Mouse (Mus musculus): Measurements from ENCODE around the gene Gsdma3. TPM values are rescaled to one million over a fixed set of nuclear protein-coding genes. Genes with fewer than 3 reads are reported as not detected.
A peak's percentile ranks its signal among the peaks of the same experiment; 100 is the strongest.

The Gsdma3 gene
- under 1 TPM; 0.31 to 0.38 TPM for total RNA-seq (2021)
- long read RNA-seq, experiment 1: 0 reads
- long read RNA-seq, experiment 2: 0 reads

DNA sequence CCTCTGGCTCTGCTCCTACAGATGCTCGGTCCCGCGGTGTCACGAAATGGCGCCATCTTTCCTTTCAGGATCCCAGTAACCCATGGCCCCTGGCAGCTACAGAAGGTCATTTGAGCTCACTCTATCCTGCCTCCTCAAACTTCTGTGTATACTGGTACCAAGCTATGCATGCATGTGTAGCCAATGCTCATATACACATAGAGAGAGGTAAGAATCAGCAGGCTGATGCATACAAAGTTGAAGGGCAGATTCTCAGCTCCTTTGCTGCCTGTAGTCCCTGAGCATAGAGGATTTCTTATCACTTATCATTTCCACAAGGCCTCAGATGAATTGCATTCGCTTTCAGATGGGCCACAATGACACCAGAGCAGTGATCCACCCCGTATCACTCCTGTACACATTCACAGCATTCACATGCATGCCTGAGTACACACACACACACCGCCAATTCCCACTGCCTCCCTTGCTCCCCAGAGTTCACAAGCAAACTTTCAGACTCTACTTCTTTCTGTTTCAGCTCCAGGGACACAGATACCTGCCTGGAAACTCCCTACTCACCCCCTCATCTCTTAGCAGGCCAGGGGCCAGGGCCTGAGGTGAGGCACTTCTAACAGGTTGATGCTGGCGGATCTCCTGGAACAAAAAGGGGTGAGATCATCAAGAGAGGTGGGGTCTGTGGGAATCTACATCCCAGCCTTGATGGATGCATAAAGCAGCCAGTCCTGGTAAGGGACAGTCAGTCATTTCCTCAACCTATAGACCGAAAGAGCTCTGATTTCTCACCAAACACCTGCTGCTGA, at the start of gene Gsdma3, which contains the start of gene Gm12355:
TSS of gene Gsdma3 (plus strand) at position 750 of the 800 bp plus-strand sequence.
TSS of gene Gm12355 (minus strand) at position 51 of the 800 bp plus-strand sequence.
- intact Hi-C loops (cut with DNase I): no loop called here
- DNase-seq (ENCODE audit: low spot score in 2 of 2): no peak

GRCm38 (mm10) chr11:98577776-98578175, 48.4 kb upstream of the Gsdma3 start:
- no peak for DNase-seq (ENCODE audit: low spot score in 2 of 2)
- intact Hi-C loops (cut with DNase I): no loop called here

DNA sequence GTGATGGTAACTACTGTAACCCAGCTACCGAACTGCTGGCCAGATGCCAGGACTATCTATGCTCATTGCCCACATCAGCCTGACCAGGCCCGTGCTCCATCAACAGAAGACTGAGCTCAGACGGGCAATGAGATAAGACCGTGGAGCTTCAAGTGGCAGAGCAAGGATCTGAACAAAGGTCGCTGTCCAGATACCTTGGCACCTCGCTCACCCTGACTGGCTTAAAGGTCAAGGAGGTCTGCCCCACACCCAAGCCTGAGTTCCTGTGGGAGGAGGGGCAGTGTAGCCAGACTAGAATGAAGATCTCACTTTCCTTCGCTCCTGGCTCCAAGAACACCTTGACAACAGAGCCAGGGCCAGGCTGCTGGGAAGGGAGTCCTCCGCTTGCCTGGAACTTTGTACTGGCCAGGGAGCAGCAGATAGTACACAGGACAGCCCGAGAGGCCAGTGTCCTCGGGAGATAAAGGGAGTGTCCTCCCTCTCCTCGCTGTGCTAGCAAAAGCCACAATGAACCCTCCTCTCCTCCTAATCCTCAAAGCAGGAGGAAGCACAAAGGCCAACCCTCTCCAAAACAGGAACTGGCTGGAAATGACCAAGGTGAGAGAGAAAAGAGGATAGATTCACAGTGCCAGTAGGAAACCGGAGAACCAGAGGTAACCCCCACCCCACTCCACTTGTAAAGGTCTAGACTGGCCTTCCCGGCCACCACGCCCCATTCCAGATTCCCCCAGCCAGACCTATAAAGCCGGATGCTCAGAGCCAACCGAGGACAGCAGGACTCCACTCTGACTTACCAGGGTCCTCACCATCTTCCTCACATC, 45.6 kb upstream of the Gsdma3 start:
- DNase-seq (ENCODE audit: low spot score in 2 of 2): no peak
- intact Hi-C loops (cut with DNase I): no loop called here

DNA sequence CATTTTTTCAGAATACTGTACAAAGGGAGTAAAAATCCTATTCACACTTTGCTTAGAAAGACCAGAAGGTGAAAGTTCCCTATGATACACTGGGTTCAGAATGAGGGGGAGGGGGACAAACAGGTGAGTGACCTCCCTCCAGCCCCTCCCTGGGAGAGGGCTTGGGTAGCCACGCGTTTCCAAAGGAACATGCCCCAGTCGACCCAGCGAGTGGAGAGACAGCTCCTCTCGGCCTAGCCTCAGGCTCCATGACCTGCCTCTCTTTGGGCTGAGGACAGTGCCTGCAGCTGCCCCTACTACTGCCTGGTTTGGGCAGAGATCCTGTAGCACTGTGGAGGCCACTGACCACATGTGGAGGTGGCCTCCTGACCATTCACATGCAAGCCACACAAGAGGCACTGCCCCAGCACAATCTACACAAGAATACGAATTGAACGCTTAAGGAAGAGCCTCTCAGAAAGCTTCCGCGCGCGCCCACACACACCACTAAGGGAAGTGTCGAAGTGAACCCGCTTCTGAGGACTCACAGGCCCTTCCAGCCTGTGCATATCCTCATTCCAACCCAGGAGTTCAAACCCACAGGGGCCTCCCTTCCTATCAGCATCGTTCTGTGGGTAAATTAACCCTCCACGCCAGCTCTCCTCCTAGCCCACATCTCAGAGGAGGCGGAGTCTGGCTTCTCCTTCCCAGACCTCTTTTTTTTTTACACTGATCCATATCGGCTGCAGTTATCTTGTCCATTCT, 44.7 kb upstream of the Gsdma3 start:
- intact Hi-C loops (cut with DNase I): no loop called here

DNA sequence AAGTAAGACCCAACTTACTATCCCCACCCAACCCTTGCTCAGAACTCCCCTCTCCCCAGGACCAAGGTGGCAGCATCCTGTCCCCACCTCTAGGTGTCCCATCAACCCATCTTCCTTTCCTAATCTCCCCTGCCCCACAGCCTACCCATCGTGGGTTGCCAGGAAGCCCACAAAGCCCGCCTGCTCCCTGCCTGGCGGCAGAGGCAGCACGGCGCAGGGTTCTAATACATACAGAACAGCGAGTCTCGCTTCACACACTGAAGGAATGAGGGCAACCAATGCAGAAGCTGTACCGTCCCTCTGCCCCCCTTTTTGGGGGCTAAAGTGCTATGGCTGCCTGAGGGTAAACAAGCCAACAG, 44.2 kb upstream of the Gsdma3 start:
- intact Hi-C loops (cut with DNase I): no loop called here

More for the DNA sequence above, 44.7 kb upstream of the Gsdma3 start:
- DNase-seq (ENCODE audit: low spot score in 2 of 2): no peak

DNA sequence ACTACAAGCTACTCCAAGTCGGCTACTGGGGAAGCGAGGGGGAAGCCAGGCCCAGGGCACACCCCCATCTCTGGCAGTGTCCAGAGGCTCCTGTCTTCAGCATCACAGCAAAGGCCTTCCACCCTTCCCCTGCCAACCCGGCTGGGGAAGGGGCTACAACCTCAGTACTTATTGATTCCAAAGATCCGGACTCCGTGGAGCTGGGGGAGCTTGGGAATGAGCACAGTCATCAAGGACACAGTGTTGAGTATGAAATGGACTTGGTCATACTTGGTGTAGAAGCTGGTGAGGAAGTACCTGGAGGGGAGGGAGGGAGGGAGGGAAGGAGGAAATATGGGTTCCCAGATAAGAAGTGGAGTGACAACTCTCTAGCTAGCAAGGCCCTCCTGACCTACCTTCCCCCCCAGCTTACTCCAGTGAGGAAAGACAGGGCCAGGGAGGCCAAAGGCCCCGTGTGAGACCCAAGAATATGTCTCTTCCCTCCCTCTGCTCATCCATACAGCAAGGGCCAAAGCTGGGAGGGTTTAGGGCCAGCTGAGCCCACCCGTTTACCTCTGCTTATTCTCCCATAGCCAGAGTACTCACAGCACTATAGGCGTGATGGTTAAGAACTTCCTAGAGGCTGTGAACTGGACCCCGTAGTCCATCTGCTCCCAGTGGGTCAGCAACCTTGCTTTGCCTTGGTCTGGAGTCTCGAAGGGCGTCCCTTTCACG, 43.5 kb upstream of the Gsdma3 start:
- DNase-seq (ENCODE audit: low spot score in 2 of 2): no peak
- intact Hi-C loops (cut with DNase I): no loop called here

More for the DNA sequence above, 44.2 kb upstream of the Gsdma3 start:
- no peak for DNase-seq (ENCODE audit: low spot score in 2 of 2)

GRCm38 (mm10) chr11:98583265-98583552, 43.0 kb upstream of the Gsdma3 start:
- no peak for DNase-seq (ENCODE audit: low spot score in 2 of 2)
- intact Hi-C loops (cut with DNase I): no loop called here

- intact Hi-C loops (cut with DNase I): no loop called here
Measured at GRCm38 (mm10) chr11:98583571-98583970, 42.6 kb upstream of the Gsdma3 start.

GRCm38 (mm10) chr11:98584146-98584545, 42.0 kb upstream of the Gsdma3 start:
- intact Hi-C loops (cut with DNase I): no loop called here
- no peak for DNase-seq (ENCODE audit: low spot score in 2 of 2)

More at GRCm38 (mm10) chr11:98583571-98583970, 42.6 kb upstream of the Gsdma3 start:
- DNase-seq (ENCODE audit: low spot score in 2 of 2): no peak

- no peak for DNase-seq (ENCODE audit: low spot score in 2 of 2)
- intact Hi-C loops (cut with DNase I): no loop called here
Measured at GRCm38 (mm10) chr11:98584629-98585177, 41.5 kb upstream of the Gsdma3 start.

GRCm38 (mm10) chr11:98586087-98586891, 39.9 kb upstream of the Gsdma3 start:
- peak; percentile 21 to 24 for DNase-seq (ENCODE audit: low spot score in 2 of 2)
- intact Hi-C loops (cut with DNase I): no loop called here

DNA sequence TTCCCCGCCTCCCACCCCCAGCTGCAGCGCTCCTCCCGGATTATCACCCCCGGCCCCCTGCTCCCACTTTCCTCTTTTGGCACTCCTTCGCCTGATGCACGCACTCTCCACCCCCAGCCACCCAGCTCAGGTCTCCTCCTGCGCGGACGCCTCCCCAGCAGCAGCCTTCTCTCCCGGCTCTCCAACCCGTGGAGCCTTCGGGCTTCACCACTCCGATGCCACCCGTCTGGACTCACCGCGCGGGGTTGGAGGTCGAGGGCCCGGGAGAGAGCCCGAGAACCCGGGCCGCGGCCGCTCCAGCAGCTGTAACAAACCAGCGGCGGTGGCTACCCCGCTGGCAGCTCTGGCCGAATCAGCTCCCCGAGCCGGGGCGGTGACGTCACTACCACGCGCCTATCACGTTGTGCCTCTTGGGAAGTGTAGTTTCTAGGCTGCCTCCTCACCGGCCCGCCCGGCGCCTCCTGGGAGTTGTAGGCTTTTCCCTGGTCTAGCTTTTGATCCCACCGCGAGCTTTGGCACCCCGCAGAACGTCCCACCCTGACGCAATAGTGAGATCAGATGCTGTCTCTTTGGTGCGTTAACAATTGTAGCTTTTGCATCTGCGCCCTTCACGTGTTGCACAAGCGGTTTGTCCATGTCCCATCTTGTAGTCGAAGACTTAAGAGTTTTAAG, 39.1 kb upstream of the Gsdma3 start, which contains the start of gene Ormdl3:
TSS of gene Ormdl3 (minus strand) at position 477 of the 672 bp plus-strand sequence.
- peak; percentile 97 to 98 for DNase-seq (ENCODE audit: low spot score in 2 of 2)
- intact Hi-C loops (cut with DNase I): no loop called here

DNA sequence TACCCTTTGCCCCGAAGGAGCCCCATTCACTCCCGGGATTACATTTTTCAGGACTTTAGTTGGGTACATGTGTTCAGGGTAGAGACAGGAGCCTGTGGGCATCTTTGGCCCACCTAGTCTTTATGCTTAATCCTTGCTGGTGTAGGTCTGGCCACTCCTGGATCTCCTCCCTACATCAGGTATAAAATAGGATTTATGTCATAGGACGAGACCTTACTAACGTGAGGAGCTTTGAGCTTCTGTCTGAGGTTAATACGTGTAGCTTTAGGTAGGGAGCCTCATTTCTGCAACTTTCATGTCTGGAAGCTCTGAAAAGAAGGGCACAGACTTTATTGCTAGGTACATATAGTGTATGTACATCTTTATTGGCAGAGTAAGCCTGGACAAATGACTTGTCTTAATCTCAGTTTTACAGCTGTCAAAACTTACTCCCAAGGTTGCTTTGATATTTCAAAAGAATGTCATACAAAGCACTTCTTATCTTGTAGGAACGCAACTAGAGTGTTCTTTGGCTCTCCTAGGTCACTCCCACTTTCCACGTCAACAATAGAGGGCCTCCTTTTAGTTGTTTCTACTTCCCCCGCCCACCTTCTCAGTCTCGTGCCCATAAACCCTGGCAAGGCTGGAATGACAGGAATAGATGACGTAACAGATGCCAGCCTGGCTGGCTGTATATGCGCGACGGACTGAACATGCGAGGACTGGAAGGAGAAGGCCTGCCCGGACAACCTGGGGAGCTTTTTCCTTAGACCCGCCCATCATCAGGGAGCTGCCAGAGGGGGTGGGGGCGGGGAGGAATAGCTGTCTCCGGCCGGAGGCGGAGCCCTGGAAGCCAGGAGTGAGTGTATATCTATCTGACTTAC, 38.2 kb upstream of the Gsdma3 start:
- peak; percentile 34 to 69 for DNase-seq (ENCODE audit: low spot score in 2 of 2)
- intact Hi-C loops (cut with DNase I): no loop called here

- DNase-seq (ENCODE audit: low spot score in 2 of 2): no peak
- intact Hi-C loops (cut with DNase I): no loop called here
Measured at GRCm38 (mm10) chr11:98588833-98589281, 37.3 kb upstream of the Gsdma3 start.

DNA sequence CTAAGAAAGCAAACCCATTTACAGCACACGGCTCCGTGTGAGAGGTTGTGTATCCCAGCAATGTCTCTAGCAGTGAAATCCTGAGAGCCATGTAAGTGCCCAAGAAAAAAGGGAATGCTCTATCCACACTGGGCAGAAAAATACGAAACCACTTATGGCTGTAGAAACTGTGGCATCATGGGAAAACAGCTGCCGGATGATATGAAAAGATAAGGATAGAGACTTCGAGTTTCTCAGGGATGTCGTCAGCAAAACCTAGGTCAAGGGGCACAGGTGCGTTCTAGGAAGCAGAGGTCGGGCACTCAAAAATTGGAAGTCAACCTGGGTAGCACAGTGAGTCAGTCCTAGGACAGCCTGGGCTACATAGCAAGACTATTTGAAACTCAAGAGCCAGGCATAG, 36.9 kb upstream of the Gsdma3 start:
- intact Hi-C loops (cut with DNase I): no loop called here
- no peak for DNase-seq (ENCODE audit: low spot score in 2 of 2)

DNA sequence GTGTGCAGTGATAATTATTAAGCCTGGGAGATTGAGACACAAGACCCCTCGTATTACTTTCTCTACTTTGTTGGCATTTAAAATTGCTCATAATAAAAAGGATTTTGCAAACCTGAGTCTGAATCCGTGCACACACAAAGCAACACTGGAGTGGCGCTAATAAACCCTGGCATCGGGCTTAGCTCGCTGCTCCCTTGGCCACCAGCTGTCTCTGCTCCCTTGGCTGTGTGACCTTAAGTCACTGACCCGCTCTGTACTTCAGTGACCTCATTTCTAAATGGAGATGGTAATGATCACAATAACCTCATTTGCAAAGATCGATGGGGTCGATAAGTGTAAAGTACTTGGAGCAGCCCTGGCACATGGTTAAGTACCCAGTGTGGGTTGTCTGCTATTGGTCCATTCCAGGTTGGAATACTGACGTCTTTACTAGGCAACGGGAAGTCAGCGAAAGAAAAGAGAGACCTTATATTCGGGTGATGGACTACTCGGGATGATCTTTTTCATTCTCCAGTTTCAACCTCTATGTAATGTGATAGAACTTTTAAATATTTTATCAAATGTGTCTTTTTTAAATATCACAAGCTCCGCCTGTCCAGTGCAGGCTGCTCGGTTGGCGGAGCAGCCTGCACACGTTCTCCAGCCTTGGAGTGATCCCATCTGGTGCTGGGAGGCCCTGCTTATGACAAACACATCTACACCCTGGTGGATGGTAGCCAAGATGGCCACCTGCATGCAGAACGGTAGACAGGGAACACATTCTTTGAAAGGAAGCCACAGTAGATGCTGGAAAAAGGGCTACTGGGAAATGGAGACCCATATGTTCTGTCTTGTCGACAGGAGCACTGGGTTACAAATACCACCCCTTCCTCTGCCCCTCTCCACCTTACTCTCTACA, 35.4 kb upstream of the Gsdma3 start:
- DNase-seq (ENCODE audit: low spot score in 2 of 2): no peak
- intact Hi-C loops (cut with DNase I): no loop called here

Measured in left cerebral cortex, postnatal 14 days (tissue).